Mouse (Mus musculus) splenic B cell, adult 2 months (primary cell): ENCODE results near the gene Dhcr24.

Source experiments
- DNase-seq: peaks from one replicate; pipeline ENCODE4 v3.0.0-alpha.2; 2011; ENCODE audit warnings: low read depth, low spot score
- H3K27me3 ChIP-seq: 2 replicates; pipeline ENCODE4 v1.6.1; 2012; ENCODE audit warnings: mild to moderate bottlenecking, low read length, moderate library complexity, mixed read lengths; ENCODE audit not compliant: control insufficient read depth, poor library complexity, insufficient read depth, severe bottlenecking
- H3K36me3 ChIP-seq: 2 replicates; pipeline ENCODE4 v1.6.1; 2012; ENCODE audit warnings: mild to moderate bottlenecking, low read length, moderate library complexity, mixed read lengths; ENCODE audit not compliant: control insufficient read depth, poor library complexity, insufficient read depth, severe bottlenecking

Gene Dhcr24

DNA sequence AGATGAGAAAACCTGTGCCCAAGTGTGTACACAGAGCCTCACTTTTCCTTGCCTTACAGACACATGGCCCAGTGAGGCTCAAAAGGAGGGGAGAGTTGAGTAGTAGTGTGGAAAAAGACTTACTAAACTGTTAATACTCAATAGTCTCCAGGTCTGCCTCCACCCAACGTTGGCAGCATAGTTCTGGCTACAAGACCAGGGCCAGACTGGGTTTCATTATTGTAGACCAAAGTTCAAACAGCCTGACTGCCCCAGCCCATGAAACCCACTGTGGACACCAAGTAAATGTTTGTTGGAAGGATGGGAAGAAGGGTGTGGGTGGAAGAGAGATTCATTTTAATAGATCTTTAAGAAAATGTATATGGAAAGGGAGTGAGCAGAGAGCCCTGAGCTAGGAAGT, 13.9 kb upstream of the Dhcr24 start:
- DNase-seq: no peak
- H3K27me3 ChIP-seq: no peaks in the 10 kb centered on the region

DNA sequence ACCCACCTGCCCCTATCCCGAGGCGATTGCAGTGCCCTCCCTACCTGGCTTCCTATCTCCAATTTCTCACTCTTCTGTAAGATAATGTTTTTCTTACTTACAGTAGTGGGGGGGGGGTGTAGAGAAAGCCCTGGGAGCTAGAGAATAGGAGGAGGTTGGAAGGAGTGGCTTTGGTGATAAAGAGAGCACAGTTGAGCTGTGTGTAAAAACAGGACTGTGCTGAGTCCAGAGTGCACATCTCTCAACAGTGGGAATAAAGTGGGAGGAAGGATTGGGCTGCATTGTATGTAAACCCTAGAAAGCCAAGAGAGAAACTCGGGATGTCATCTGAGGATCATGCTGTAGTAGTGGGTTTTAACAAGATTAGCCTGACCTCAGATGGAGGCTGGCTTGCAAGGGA, 12.7 kb upstream of the Dhcr24 start:
- no peak for DNase-seq
- Histone ChIP-seq H3K36me3 (no peaks in the 10 kb centered on the region), H3K27me3 (no peaks in the 10 kb centered on the region)

More for the DNA sequence above, 13.9 kb upstream of the Dhcr24 start:
- H3K36me3 ChIP-seq: no peaks in the 10 kb centered on the region

DNA sequence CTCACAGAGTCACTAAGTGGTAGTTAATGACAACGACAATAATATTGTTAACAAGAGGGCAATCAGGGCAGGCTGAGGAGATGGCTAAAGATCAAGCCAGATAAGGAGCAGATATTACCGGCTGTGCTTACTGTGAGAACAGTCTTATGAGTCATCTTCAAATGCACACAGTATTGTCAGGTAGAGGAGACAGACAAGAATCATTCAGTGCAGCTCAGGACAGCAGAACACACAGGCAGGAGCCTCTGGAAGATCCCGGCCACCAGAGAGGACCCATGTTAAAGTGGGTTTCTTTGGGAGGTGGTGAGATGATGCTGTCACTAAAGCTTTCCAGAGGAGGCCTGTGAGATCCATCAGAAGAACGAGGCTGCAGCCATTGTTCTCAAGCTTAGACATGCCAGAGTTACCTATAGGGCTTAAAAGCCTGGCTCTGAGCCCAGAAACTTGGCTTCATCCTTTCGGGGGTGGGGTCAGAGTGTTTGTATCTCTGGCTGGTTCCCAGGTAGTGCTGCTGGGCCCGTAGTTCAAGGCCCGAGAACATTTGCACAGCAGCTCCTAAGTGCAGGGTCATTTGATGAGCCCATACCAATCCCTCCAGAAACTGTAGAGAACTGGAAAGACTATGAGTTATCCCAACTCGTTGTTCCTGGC, 10.2 kb upstream of the Dhcr24 start:
- Histone ChIP-seq H3K27me3 (no peaks in the 10 kb centered on the region), H3K36me3 (no peaks in the 10 kb centered on the region)
- DNase-seq: no peak

DNA sequence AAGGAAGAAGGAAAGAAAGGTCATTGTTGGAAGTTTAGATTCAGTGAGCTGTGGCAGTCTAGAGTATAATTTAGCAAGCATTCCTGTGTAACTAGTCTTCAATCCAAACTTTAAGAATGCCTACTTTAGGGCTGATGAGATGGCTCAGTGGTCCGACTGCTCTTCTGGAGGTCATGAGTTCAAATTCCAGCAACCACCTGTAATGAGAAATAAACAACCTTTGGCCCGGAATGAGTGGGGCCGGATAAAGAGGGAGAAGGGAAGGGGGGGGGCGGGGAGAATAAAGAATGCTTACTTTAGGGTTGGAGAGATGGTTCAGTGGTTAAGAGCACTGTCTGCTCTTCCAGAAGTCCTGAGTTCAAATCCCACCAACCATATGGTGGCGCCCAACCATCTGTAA, 3.6 kb upstream of the Dhcr24 start:
- DNase-seq: no peak
- no peaks in the 10 kb centered on the region for H3K27me3 ChIP-seq
- H3K36me3 ChIP-seq: no peaks in the 10 kb centered on the region

DNA sequence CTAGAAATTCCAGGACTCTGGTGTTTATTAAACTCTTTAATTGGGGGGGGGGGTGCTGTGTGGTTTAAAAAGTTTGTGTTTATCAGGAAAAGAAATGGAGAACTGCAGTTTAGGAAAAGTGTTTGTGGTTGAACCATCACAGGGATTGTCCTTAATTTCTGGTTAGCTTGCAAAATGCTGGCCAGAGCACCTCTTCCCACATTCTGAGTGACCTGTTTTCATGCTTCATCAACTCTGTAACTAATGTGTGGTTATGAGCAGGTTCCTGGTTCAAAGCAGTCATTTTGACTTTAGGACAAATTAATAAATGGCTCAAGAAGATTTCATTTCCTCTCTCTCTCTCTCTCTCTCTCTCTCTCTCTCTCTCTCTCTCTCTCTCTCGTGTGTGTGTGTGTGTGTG, 2.9 kb upstream of the Dhcr24 start:
- Histone ChIP-seq H3K36me3 (no peaks in the 10 kb centered on the region), H3K27me3 (no peaks in the 10 kb centered on the region)
- no peak for DNase-seq

DNA sequence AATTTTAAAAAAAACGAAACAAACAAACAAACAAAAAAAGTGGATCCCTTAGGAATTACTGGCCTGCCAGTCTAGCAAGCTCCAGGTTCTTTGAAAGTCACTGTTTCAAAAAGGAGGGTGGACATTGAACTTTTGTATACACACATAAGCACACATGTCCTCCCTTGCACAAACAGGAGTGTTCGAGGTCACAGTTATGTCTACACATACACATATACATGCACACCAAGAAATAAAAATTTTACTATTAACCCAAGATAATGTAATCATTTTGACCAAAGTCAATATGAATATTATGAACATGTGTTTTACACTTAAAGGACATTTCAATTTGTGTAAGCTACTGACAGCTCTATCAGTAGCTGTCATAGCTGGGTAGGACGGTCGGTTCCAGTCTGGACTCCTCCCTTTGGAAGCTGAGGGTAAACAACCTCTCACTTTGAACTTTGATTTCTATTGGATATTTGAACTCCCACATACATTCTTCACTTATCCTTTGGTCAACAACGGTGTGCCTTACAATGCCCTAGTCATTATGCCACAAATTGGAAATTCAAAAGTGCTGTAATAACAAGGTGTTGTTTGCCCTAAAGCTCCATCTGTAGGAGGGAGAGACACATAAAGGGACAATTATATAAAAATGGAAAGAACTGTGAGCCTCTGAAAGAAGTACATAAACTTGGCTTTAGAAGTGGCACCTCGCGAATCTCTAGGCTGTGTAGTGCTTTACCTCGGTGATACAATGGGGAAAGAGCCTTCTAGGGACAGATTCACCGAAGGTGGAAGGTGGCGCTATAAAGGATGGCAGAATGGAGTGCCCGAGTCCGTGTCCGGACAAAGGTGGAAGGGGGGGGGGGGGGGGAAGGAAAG, 1.3 kb upstream of the Dhcr24 start:
- DNase-seq: no peak
- H3K27me3 ChIP-seq: no peaks in the 10 kb centered on the region
- H3K36me3 ChIP-seq: no peaks in the 10 kb centered on the region

GRCm38 (mm10) chr4:106560213-106560845, 509 bp upstream of the Dhcr24 start:
- Histone ChIP-seq H3K36me3 (no peaks in the 10 kb centered on the region), H3K27me3 (no peaks in the 10 kb centered on the region)
- DNase-seq: peak; percentile 17

DNA sequence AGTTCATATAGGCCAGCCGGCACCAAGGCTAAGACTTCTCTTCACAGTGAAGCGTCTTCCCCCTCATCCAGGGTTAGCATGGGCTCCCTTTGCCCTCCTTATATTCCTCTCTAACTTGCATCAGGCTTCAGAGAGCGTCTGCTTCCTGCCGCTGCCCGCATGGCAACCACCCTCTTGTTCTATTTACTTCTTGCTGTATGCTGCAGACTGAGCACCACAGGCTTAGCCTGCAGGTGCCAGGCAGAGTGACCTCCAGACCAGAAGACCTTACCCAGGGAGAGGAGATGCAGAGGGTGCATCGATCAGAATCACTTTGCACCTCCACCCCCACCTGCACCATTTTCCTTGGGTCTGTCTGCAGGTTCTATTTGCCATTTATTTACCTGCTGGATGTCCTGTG, 1.2 kb downstream of the Dhcr24 start:
- Histone ChIP-seq H3K36me3 (no peaks in the 10 kb centered on the region), H3K27me3 (no peaks in the 10 kb centered on the region)
- no peak for DNase-seq

GRCm38 (mm10) chr4:106562837-106563790, 2.3 kb downstream of the Dhcr24 start:
- DNase-seq: peak; percentile 30
- no peaks in the 10 kb centered on the region for H3K27me3 ChIP-seq
- no peaks in the 10 kb centered on the region for H3K36me3 ChIP-seq

GRCm38 (mm10) chr4:106564161-106564560, 3.3 kb downstream of the Dhcr24 start:
- Histone ChIP-seq H3K27me3 (no peaks in the 10 kb centered on the region), H3K36me3 (no peaks in the 10 kb centered on the region)
- DNase-seq: no peak

GRCm38 (mm10) chr4:106569680-106570079, 8.8 kb downstream of the Dhcr24 start:
- Histone ChIP-seq H3K27me3 (no peaks in the 10 kb centered on the region), H3K36me3 (no peaks in the 10 kb centered on the region)
- DNase-seq: peak; percentile 10

DNA sequence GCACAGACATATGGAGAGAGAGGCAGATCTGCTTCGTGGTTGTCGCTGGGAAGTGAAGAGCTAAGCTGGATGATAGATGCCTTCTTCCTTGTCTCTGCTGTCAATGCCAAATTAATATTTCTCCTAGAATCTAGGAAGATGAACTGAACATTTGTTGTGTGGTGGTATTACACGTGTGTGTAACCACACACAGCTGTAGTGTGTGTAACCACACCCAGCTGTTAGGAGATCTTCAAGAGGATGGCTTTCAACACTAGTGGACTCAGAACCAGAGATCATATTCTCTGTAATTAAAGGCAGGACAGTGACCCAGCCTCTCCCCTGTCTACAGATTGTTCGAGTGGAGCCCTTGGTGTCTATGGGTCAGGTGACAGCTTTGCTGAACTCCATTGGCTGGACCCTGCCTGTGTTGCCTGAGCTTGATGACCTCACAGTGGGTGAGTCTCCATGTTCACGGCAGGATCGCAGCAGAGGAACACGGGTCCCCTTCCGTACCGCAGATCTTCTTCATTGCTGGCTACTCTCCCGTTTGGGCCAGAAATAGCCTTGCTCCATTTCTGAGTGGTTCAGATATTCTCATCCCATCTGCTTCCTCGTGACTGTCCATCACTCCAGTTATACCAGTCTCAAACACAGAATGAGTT, 10.4 kb downstream of the Dhcr24 start:
- Histone ChIP-seq H3K36me3 (no peaks in the 10 kb centered on the region), H3K27me3 (no peaks in the 10 kb centered on the region)
- no peak for DNase-seq

- DNase-seq: no peak
- H3K27me3 ChIP-seq: no peaks in the 10 kb centered on the region
- H3K36me3 ChIP-seq: peaks cover 2% of the 10 kb centered on the region; the same call in 1 of the 2 replicates
These were observed 14.2 kb downstream of the Dhcr24 start for GRCm38 (mm10) chr4:106575022-106575421.

GRCm38 (mm10) chr4:106577511-106577910, 16.7 kb downstream of the Dhcr24 start:
- H3K27me3 ChIP-seq: no peaks in the 10 kb centered on the region
- H3K36me3 ChIP-seq: peaks cover 2% of the 10 kb centered on the region; the same call in 1 of the 2 replicates
- no peak for DNase-seq
